Mouse (Mus musculus): Measurements from ENCODE around the gene Faah. TPM values are rescaled to one million over a fixed set of nuclear protein-coding genes. Genes with fewer than 3 reads are reported as not detected.

Gene Faah
- polyA plus RNA-seq, 1 experiment from 2014 or later = 8.3 TPM

DNA sequence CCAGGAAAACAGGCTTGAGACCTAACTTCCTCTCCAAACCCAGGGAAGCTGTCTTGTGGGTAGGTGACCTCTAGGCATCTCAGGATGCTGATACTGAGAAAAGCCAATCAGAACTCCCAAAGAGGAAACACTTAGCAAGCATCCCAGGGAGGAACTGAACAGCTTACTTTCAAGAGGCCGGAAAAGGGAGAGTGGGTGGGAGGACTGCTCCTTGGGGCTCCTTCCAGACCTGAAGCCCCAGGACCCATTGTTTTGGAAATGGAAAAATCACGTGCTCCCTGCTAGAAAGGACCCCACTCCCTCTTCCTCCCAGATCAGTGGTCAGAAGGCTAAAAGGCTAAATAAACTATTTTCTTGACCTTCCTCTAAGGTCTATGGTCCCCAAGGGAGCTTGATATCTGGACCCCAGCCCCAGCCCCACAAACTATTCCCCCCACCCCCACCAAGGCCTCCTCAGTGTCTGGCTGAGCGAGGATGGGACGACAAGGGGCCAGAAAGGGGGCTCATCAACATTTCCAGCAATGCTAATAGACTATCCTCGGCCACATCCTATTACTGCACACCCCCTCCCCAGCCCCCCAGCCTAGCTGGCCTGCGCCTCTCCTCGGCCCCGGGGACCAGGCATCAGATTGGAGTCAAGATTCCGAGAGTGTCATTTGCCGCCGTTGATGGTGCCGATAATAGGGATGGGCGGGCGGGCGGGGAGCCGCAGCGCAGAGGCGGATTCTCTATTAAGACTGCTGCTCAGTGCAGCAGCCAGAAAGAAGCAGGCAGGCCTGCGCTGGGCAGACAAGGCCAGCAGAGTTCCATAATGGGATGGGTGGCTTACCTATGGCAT lies 62.9 kb downstream of the Faah start:
- ATAC-seq (ENCODE audit: low FRiP score, low TSS enrichment) = no peak
- Histone ChIP-seq H3K36me3 (ENCODE audit: control insufficient read depth, insufficient read depth, low read length) (no peaks in the 10 kb centered on the region), H3K9me3 (ENCODE audit: control insufficient read depth, low read length) (no peaks in the 10 kb centered on the region), H3K4me3 (ENCODE audit: low read depth, low read length) (no peak overlapping the region), H3K27ac (replicated peaks) (no peak overlapping the region), H3K9ac (ENCODE audit: low read length) (no peak overlapping the region), H3K4me1 (replicated peaks; ENCODE audit: control insufficient read depth, insufficient read depth) (no peaks in the 10 kb centered on the region), H3K4me2 (replicated peaks; ENCODE audit: low read depth) (no peak overlapping the region), H3K27me3 (ENCODE audit: control insufficient read depth, insufficient read depth, low read length) (peaks cover 8% of the 10 kb centered on the region; the same call in 1 of the 2 replicates)
- WGBS = 8% methylated on average over 19 of the region's 19 CpGs
- DNase-seq (ENCODE audit: low spot score) = no peak
- TF ChIP-seq CTCF (IDR thresholded peaks at IDR 0.05; ENCODE audit: low read depth) = no peak
- TF ChIP-seq EP300 (optimal IDR thresholded peaks at IDR 0.05) = no peak

DNA sequence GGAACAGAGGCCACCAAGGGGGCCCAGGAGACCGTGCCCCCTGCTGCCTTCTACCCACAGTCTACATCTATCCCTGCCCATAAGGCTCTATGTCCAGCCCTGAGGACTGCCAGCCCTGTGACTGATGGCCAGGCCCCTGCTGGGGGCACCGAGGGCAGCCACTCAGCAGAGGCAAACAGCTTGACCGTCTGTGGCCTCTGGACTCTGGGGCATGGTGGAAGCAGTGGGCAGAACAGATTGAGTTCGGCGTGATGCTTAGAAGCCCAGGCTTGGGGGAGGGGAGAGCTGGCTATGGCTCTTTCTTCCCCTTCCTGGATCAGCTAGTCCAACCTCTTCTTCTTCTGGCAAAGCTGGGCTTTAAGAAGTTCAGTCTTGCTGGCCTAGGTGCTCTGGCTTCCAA lies 64.2 kb downstream of the Faah start:
- no peak for TF ChIP-seq CTCF (IDR thresholded peaks at IDR 0.05; ENCODE audit: low read depth)
- TF ChIP-seq EP300 (optimal IDR thresholded peaks at IDR 0.05) = no peak
- Histone ChIP-seq H3K36me3 (ENCODE audit: control insufficient read depth, insufficient read depth, low read length) (no peaks in the 10 kb centered on the region), H3K27me3 (ENCODE audit: control insufficient read depth, insufficient read depth, low read length) (peaks cover 8% of the 10 kb centered on the region; the same call in 1 of the 2 replicates), H3K4me3 (ENCODE audit: low read depth, low read length) (no peak overlapping the region), H3K27ac (replicated peaks) (no peak overlapping the region), H3K9me3 (ENCODE audit: control insufficient read depth, low read length) (no peaks in the 10 kb centered on the region), H3K4me2 (replicated peaks; ENCODE audit: low read depth) (no peak overlapping the region), H3K9ac (ENCODE audit: low read length) (no peak overlapping the region), H3K4me1 (replicated peaks; ENCODE audit: control insufficient read depth, insufficient read depth) (no peaks in the 10 kb centered on the region)
- 0 out of 2 replicates have a peak, but pooled peaks have one; percentile 18 for ATAC-seq (ENCODE audit: low FRiP score, low TSS enrichment)
- DNase-seq (ENCODE audit: low spot score) = no peak
- WGBS = 37% methylated on average over 5 of the region's 5 CpGs

DNA sequence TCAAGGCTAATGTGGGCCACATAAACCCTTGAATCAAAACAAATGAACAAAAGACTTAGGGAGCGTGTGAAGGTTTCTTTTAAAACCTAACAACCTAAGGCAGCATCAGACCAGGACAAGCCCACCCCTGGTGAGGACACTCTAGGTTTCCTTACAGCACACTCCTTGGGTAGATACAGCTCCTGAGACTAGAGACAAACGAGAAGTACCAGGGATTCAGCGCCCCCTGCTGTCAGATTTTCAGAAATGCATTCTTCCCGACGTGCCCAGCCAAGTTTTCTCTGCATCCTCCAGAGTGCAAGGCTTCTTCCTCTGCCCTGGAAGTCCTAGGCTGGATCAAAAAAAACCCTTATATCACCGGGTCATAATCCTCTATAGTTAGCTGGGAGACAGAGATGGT lies 65.0 kb downstream of the Faah start:
- H3K27ac ChIP-seq (replicated peaks) = no peak overlapping the region
- H3K9me3 ChIP-seq (ENCODE audit: control insufficient read depth, low read length) = no peaks in the 10 kb centered on the region
- peaks cover 8% of the 10 kb centered on the region; the same call in 1 of the 2 replicates for H3K27me3 ChIP-seq (ENCODE audit: control insufficient read depth, insufficient read depth, low read length)
- WGBS = 16% methylated on average over 6 of the region's 6 CpGs
- ATAC-seq (ENCODE audit: low FRiP score, low TSS enrichment) (no peak), DNase-seq (ENCODE audit: low spot score) (peak; percentile 59)
- no peak overlapping the region for H3K4me2 ChIP-seq (replicated peaks; ENCODE audit: low read depth)
- TF ChIP-seq EP300 (optimal IDR thresholded peaks at IDR 0.05) (no peak), CTCF (IDR thresholded peaks at IDR 0.05; ENCODE audit: low read depth) (peak; percentile 78)
- H3K36me3 ChIP-seq (ENCODE audit: control insufficient read depth, insufficient read depth, low read length) = no peaks in the 10 kb centered on the region
- no peak overlapping the region for H3K4me3 ChIP-seq (ENCODE audit: low read depth, low read length)
- no peak overlapping the region for H3K9ac ChIP-seq (ENCODE audit: low read length)
- H3K4me1 ChIP-seq (replicated peaks; ENCODE audit: control insufficient read depth, insufficient read depth) = no peaks in the 10 kb centered on the region

DNA sequence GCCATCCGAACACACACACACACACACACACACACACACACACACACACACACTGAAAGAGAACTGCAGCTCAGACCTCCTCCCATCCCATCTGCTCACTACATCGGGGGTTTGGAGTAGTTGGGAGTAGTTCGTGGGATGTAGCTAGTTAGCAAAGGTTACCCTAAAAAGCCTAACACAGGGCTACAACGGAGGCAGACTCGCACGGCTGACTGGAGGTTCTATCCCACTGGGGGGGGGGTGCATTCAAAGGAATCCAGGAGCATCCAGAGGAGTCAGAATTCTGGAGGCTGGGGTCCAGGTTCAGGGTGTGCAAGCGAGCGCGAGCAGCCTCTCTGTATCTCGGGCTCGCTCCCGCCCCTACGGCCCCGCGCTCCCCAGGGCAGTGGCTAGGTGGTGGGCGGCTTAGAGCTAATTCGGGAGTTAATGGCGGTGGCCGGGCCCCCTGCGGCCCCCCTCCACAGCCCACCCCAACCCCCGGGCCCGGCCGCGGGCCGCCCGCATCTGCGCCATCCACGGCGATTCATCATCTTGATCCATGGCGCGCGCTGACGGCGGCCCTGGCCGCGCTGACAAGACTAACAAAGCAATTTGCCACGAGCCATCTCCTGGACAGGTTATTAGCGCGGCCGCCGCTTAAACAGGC lies 73.9 kb downstream of the Faah start:
- Histone ChIP-seq H3K9me3 (ENCODE audit: control insufficient read depth, low read length) (no peaks in the 10 kb centered on the region), H3K4me2 (replicated peaks; ENCODE audit: low read depth) (no peak overlapping the region), H3K9ac (ENCODE audit: low read length) (no peak overlapping the region), H3K4me1 (replicated peaks; ENCODE audit: control insufficient read depth, insufficient read depth) (no peaks in the 10 kb centered on the region), H3K27me3 (ENCODE audit: control insufficient read depth, insufficient read depth, low read length) (peaks cover 35% of the 10 kb centered on the region), H3K27ac (replicated peaks) (no peak overlapping the region), H3K4me3 (ENCODE audit: low read depth, low read length) (no peak overlapping the region), H3K36me3 (ENCODE audit: control insufficient read depth, insufficient read depth, low read length) (no peaks in the 10 kb centered on the region)
- 2% methylated on average over 30 of the region's 41 CpGs for WGBS
- no peak for DNase-seq (ENCODE audit: low spot score)
- TF ChIP-seq EP300 (optimal IDR thresholded peaks at IDR 0.05) (no peak), CTCF (IDR thresholded peaks at IDR 0.05; ENCODE audit: low read depth) (no peak)
- ATAC-seq (ENCODE audit: low FRiP score, low TSS enrichment) = no peak

DNA sequence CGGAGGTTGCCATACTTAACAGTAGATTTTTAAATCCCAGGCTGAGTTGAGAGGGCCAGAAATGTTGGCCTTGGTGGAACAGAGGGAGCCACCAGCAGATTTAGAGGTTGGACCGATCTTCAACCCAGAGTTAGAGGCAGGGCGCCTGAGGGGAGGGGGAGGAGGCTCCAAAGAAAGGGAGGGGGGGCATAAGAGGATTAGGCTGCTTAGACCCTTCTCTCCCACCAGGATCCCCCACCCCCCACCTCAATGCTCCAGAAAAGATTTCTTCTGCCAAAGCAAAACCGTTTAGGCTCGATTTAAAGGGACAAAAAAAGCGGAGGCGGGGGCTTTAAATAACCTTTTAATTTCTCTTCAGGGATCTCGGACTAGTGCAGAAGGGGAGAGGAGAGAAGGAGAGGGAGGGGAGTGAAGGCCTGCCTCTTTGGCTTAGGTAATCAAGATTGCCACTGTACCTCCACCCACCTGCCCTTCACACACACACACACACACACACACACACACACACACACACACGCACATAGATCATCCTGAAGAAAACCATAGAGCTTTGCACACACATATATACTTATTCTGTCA lies 76.4 kb downstream of the Faah start:
- ATAC-seq (ENCODE audit: low FRiP score, low TSS enrichment) = no peak

More for the DNA sequence above, 76.4 kb downstream of the Faah start:
- TF ChIP-seq CTCF (IDR thresholded peaks at IDR 0.05; ENCODE audit: low read depth) (no peak), EP300 (optimal IDR thresholded peaks at IDR 0.05) (no peak)
- 18% methylated on average over 9 of the region's 9 CpGs for WGBS
- peaks cover 46% of the 10 kb centered on the region for H3K27me3 ChIP-seq (ENCODE audit: control insufficient read depth, insufficient read depth, low read length)
- no peaks in the 10 kb centered on the region for H3K9me3 ChIP-seq (ENCODE audit: control insufficient read depth, low read length)
- DNase-seq (ENCODE audit: low spot score) = no peak
- H3K36me3 ChIP-seq (ENCODE audit: control insufficient read depth, insufficient read depth, low read length) = no peaks in the 10 kb centered on the region
- H3K4me3 ChIP-seq (ENCODE audit: low read depth, low read length) = no peak overlapping the region
- no peaks in the 10 kb centered on the region for H3K4me1 ChIP-seq (replicated peaks; ENCODE audit: control insufficient read depth, insufficient read depth)
- H3K4me2 ChIP-seq (replicated peaks; ENCODE audit: low read depth) = no peak overlapping the region
- no peak overlapping the region for H3K27ac ChIP-seq (replicated peaks)
- no peak overlapping the region for H3K9ac ChIP-seq (ENCODE audit: low read length)
